Mouse (Mus musculus) midbrain, embryonic 11.5 days (tissue): ENCODE data around the gene Sec16a. TPM values are rescaled to one million over a fixed set of nuclear protein-coding genes. Genes with fewer than 3 reads are reported as not detected.

Experiments used
- ATAC-seq: fragments of 200-750 bp; cut with Nextera tagmentation; 2 replicates; pipeline ENCODE4 v1.8.0; 2017; ENCODE audit warnings: moderate TSS enrichment, moderate library complexity; ENCODE audit not compliant: low FRiP score
- DNase-seq: peaks from one replicate; pipeline ENCODE4 v3.0.0; 2015; ENCODE audit warnings: low spot score; ENCODE audit errors: missing footprints
- H3K27ac ChIP-seq: fragments of 300-500 bp; sonication (generic); 2 replicates; pipeline ENCODE4 v1.5.1; 2014; ENCODE audit warnings: low read depth, low read length
- H3K27me3 ChIP-seq: fragments of 300-500 bp; sonication (generic); 2 replicates; pipeline ENCODE4 v1.6.1; 2014; ENCODE audit warnings: mild to moderate bottlenecking, low read length, moderate library complexity, mixed read lengths; ENCODE audit not compliant: control insufficient read depth, insufficient read depth
- H3K36me3 ChIP-seq: fragments of 300-500 bp; sonication (generic); 2 replicates; pipeline ENCODE4 v1.6.1; 2014; ENCODE audit warnings: mild to moderate bottlenecking, low read length, moderate library complexity, mixed read lengths; ENCODE audit not compliant: control insufficient read depth, insufficient read depth
- H3K4me1 ChIP-seq: fragments of 300-500 bp; sonication (generic); 2 replicates; pipeline ENCODE4 v1.6.1; 2014; ENCODE audit warnings: low read length; ENCODE audit not compliant: control insufficient read depth, insufficient read depth
- H3K4me2 ChIP-seq: fragments of 300-500 bp; sonication (generic); 2 replicates; pipeline ENCODE4 v1.6.1; 2014; ENCODE audit warnings: mild to moderate bottlenecking, moderate library complexity
- H3K4me3 ChIP-seq: fragments of 300-500 bp; sonication (generic); 2 replicates; pipeline ENCODE4 v1.5.1; 2014; ENCODE audit warnings: low read depth, low read length
- H3K9ac ChIP-seq: fragments of 300-500 bp; sonication (generic); 2 replicates; pipeline ENCODE4 v1.6.1; 2014; ENCODE audit warnings: low read length
- H3K9me3 ChIP-seq: fragments of 300-500 bp; sonication (generic); 2 replicates; pipeline ENCODE4 v1.6.1; 2016; ENCODE audit warnings: low read length; ENCODE audit not compliant: control insufficient read depth
- WGBS: fragments of 180-500 bp; shearing (Covaris S2); extraction: QIAGEN DNeasy Blood & Tissue Kit; methylation state at CpG from one replicate; pipeline ENCODE4 v1.1.7; 2014; 5-methylcytosine and 5-hydroxymethylcytosine counted together
- microRNA-seq: library from miRNA; unstranded; fragments of <30 nt; microRNA quantifications from one replicate; pipeline ENCODE4, GENCODE M21; 2017
- polyA plus RNA-seq: library from polyadenylated mRNA; unstranded; fragments of >200 nt; fragmentation: Nextera tagmentation; extraction: Ambion mirVana; gene quantifications from 2 replicates; pipeline ENCODE4 v1.2.1, GENCODE M21; 2014

The Sec16a gene
- polyA plus RNA-seq, 1 experiment from 2014 or later: 28.2 TPM

DNA sequence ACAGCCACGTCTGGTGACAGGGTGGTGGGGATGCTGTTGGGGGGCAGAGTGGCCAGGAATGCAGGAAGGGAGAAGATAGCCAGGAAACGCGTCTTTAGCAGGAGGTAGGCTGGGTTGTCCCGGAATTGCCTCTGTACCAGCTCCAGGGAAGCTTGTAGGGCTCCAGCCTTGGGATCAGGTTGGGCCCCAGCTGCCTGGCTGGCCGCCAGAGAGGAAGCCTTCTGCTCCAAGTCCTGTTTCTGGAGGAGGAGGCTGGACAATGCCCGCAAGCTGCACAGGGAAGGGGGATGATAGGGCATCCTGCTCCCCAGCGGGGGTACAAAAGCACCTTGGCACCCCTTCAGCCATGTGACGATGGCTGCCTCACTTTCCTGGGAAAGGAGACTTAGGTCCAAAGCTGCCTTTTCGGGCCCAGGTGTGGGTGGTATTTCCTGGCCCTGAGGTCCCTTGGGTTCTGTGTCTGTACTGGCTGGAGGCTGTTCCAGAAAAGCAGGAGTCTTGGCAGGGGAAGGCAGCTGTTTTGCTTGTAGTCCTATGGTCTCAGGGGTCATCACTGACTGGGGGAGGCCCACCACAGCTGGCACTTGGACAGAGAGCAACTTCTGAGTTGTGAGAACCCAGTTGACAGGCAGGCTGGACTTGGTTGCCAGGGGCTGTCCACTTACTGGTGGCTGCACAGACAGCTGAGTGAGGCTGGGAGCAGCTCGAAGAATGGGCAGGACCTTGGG lies 80.1 kb downstream of the Sec16a start:
- 89% methylated on average over 10 of the region's 10 CpGs for WGBS

DNA sequence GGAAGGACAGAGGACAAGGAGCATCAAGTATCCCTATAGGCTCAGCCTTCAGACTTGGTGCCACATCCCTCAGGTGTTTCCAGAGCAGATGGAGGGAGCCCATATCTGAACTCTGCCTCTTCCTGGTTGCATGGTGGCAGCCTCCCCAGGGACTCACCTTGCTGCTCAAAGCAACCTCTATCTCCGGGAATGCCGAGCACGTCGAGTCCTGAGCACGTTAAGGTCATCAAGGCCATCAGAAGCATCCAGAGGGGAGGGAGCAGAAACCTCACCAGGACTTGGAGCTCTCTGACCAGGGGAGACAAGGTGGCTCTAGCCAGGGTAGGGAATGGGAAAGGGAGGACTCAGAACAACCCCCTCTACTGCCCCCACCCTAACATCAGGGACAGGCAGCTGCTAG lies 81.5 kb downstream of the Sec16a start:
- Histone ChIP-seq H3K36me3 (peaks cover 23% of the 10 kb centered on the region), H3K4me3 (no peak overlapping the region), H3K9ac (no peak overlapping the region), H3K4me1 (no peaks in the 10 kb centered on the region), H3K27me3 (no peaks in the 10 kb centered on the region), H3K27ac (no peak overlapping the region), H3K9me3 (no peaks in the 10 kb centered on the region), H3K4me2 (no peak overlapping the region)
- ATAC-seq (no peak), DNase-seq (no peak)
- WGBS: 95% methylated on average over 5 of the region's 5 CpGs

More for the DNA sequence above, 80.1 kb downstream of the Sec16a start:
- DNase-seq: no peak
- H3K9ac ChIP-seq: no peak overlapping the region
- H3K27ac ChIP-seq: no peak overlapping the region
- no peak for ATAC-seq
- H3K9me3 ChIP-seq: no peaks in the 10 kb centered on the region
- H3K27me3 ChIP-seq: no peaks in the 10 kb centered on the region
- peaks cover 23% of the 10 kb centered on the region for H3K36me3 ChIP-seq
- H3K4me1 ChIP-seq: no peaks in the 10 kb centered on the region
- H3K4me2 ChIP-seq: no peak overlapping the region
- H3K4me3 ChIP-seq: no peak overlapping the region

DNA sequence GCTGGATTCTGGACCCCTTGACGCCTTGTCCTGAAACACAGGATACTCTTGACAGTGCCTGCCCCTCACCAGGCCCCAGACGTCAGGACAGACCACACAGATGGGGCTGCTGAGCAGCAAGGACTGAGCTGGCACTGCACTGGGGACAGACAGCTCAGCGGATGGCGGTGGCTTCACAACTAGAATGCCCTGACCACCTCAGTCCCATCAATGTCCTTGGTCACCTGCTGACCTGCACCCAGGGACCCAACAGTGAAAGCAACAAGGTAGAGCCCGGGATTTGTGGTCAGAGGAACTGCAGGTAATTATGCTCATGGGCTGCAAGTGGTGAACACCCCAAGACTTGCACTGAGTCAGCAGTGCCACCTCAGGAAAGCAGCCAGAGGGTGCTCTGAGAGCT lies 82.0 kb downstream of the Sec16a start:
- no peak for ATAC-seq
- 85% methylated on average over 5 of the region's 5 CpGs for WGBS
- H3K9me3 ChIP-seq: no peaks in the 10 kb centered on the region

DNA sequence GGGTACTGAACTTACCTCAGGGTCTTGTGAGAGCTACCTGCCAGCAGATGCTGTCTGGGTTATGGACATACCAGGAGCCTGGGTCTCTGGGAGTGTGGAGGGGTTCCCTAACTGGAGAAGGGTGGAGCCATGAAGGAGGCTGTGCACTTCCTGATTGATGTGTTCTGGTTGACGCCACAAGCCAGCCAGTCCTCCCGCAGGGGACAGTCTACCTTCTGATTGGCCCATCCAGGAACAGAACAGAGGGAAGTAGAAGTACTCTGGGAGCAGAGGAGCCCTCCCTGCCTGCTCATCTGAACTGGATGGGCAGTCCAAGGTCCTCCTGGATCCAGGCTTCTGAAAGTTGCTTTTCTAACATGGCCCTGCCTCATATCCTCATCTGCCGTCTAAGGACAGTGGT lies 84.2 kb downstream of the Sec16a start, which contains the start of gene Card9:
Card9 (minus strand) TSS at position 147 of the 400 bp plus-strand sequence.
- Histone ChIP-seq H3K4me2 (no peak within 1 kb of the TSS), H3K9ac (no peak within 1 kb of the TSS), H3K4me3 (no peak within 1 kb of the TSS), H3K27ac (no peak within 1 kb of the TSS), H3K36me3 (peaks cover 6% of the 10 kb centered on the region; the same call in 1 of the 2 replicates), H3K4me1 (no peaks in the 10 kb centered on the region), H3K9me3 (no peaks in the 10 kb centered on the region), H3K27me3 (no peaks in the 10 kb centered on the region)
- WGBS: 54% methylated on average over 3 of the region's 3 CpGs
- no peak for ATAC-seq
- DNase-seq: no peak

More for the DNA sequence above, 82.0 kb downstream of the Sec16a start:
- no peak overlapping the region for H3K9ac ChIP-seq
- H3K36me3 ChIP-seq: peaks cover 23% of the 10 kb centered on the region
- no peak overlapping the region for H3K4me3 ChIP-seq
- no peak overlapping the region for H3K4me2 ChIP-seq
- H3K27me3 ChIP-seq: no peaks in the 10 kb centered on the region
- no peak overlapping the region for H3K27ac ChIP-seq
- no peaks in the 10 kb centered on the region for H3K4me1 ChIP-seq
- no peak for DNase-seq

GRCm38 (mm10) chr2:26359983-26360382 lies 85.0 kb downstream of the Sec16a start:
- no peak for ATAC-seq
- Histone ChIP-seq H3K4me3 (no peak overlapping the region), H3K9me3 (no peaks in the 10 kb centered on the region), H3K4me2 (no peak overlapping the region), H3K4me1 (no peaks in the 10 kb centered on the region), H3K27me3 (no peaks in the 10 kb centered on the region), H3K9ac (no peak overlapping the region), H3K36me3 (no peaks in the 10 kb centered on the region; the same call in 1 of the 2 replicates), H3K27ac (no peak overlapping the region)
- DNase-seq: no peak
- 92% methylated on average over 6 of the region's 6 CpGs for WGBS

Small RNAs within 50 kb of the gene (microRNA-seq; reads per million reads assigned to microRNA genes)
- gene Mir6996: 3.0 reads per million, percentile 13 among the genes with 10 or more reads in this experiment

Other genes starting within 250 kb of the Sec16a start
- 0.10 and 0.30 TPM in 2 replicates for gene Lhx3, start 236.9 kb downstream of the Sec16a start, polyA plus RNA-seq
- 18.2 and 18.4 TPM in 2 replicates for gene Qsox2, start 207.7 kb downstream of the Sec16a start, polyA plus RNA-seq
- gene Ccdc187, start 150.7 kb downstream of the Sec16a start, polyA plus RNA-seq: 0.05 and 0.10 TPM in 2 replicates
- gene Gpsm1, start 129.7 kb downstream of the Sec16a start, polyA plus RNA-seq: 46.2 and 53.3 TPM in 2 replicates
- 29.5 and 35.0 TPM in 2 replicates for gene Dnlz, start 93.1 kb downstream of the Sec16a start, polyA plus RNA-seq
- 0.99 and 1.1 TPM in 2 replicates for gene Card9, start 84.3 kb downstream of the Sec16a start, polyA plus RNA-seq
- gene Snapc4, start 64.6 kb downstream of the Sec16a start, polyA plus RNA-seq: 22.3 and 22.5 TPM in 2 replicates
- gene Entr1, start 55.9 kb downstream of the Sec16a start, polyA plus RNA-seq: 115 and 119 TPM in 2 replicates
- 110 and 118 TPM in 2 replicates for gene Pmpca, start 55.9 kb downstream of the Sec16a start, polyA plus RNA-seq
- gene Inpp5e, start 36.0 kb downstream of the Sec16a start, polyA plus RNA-seq: 21.5 and 23.3 TPM in 2 replicates
- gene Notch1, start 71.4 kb upstream of the Sec16a start, polyA plus RNA-seq: 40.8 and 47.5 TPM in 2 replicates
- 52.6 and 58.3 TPM in 2 replicates for gene Egfl7, start 134.8 kb upstream of the Sec16a start, polyA plus RNA-seq
- not detected in 2 replicates for gene Gm20532, start 141.4 kb upstream of the Sec16a start, polyA plus RNA-seq
- gene Agpat2, start 159.2 kb upstream of the Sec16a start, polyA plus RNA-seq: 8.2 TPM in 2 replicates
- gene Fam69b, start 183.2 kb upstream of the Sec16a start, polyA plus RNA-seq: 42.9 and 47.4 TPM in 2 replicates
- not detected in 2 replicates for gene Lcn4, start 226.1 kb upstream of the Sec16a start, polyA plus RNA-seq